Comparison of ENCODE assay signal across 25 mouse cellular contexts in genomic region chr3:149235183-149235582, GRCm38 (mm10).
"Had no signal": no experiment of that assay in that cellular context is flagged by ENCODE, and none has a peak within 500 bp of the region (broad histone marks: within the 10 kb centered on the region; RNA-seq: fewer than 3 reads in every experiment).

No protein-coding gene starts in this region.

- H3K36me3 ChIP-seq: heart, embryonic 13.5 days; heart, embryonic 15.5 days; hindbrain, embryonic 13.5 days; hindbrain, embryonic 15.5 days; kidney, embryonic 15.5 days; limb, embryonic 10.5 days; limb, embryonic 12.5 days; liver, embryonic 13.5 days; liver, embryonic 15.5 days had no signal

- H3K4me2 ChIP-seq: heart, embryonic 11.5 days; heart, embryonic 13.5 days; heart, embryonic 15.5 days; hindbrain, embryonic 13.5 days; hindbrain, embryonic 15.5 days; kidney, embryonic 15.5 days; limb, embryonic 12.5 days; liver, embryonic 11.5 days; liver, embryonic 13.5 days; liver, embryonic 15.5 days had no signal

- H3K27me3 ChIP-seq: heart, embryonic 13.5 days; heart, embryonic 15.5 days; hindbrain, embryonic 13.5 days; hindbrain, embryonic 15.5 days; kidney, embryonic 15.5 days; limb, embryonic 12.5 days; liver, embryonic 13.5 days; liver, embryonic 15.5 days had no signal

- DNase-seq: gastrocnemius, adult 2 months; gastrocnemius, postnatal 10 days; gastrocnemius, postnatal 25 days; heart, adult 2 months; heart, postnatal 14 days; heart, postnatal 36 days; kidney, adult 11 months; kidney, adult 2 months; kidney, adult 9 months; kidney, postnatal 14 days; kidney, postnatal 36 days; layer of hippocampus, adult 9-11 months; layer of hippocampus, postnatal 36 days; liver; liver, embryonic 13.5 days had no signal

- H3K4me3 ChIP-seq: gastrocnemius, adult 2 months; heart, adult 2 months; heart, embryonic 13.5 days; heart, embryonic 15.5 days; hindbrain, embryonic 13.5 days; hindbrain, embryonic 15.5 days; kidney, embryonic 15.5 days; limb, embryonic 10.5 days; limb, embryonic 12.5 days; liver, embryonic 13.5 days; liver, embryonic 15.5 days had no signal
